Mouse (Mus musculus) small intestine, adult 10 weeks (tissue): ENCODE data around the gene Galnt10. TPM values are rescaled to one million over a fixed set of nuclear protein-coding genes. Genes with fewer than 3 reads are reported as not detected.

Experiments
- polyA plus RNA-seq: library from polyadenylated mRNA; stranded (reverse); fragments of 350-450 nt; fragmentation: Illumina TruSeq; extraction: RNeasy Lipid Tissue Mini Kit (QIAGEN cat#74804); gene quantifications from one replicate; pipeline ENCODE4 v1.2.3, GENCODE M21; 2014; ENCODE audit warnings: low replicate concordance

The Galnt10 gene
- polyA plus RNA-seq = 1.6 TPM

DNA sequence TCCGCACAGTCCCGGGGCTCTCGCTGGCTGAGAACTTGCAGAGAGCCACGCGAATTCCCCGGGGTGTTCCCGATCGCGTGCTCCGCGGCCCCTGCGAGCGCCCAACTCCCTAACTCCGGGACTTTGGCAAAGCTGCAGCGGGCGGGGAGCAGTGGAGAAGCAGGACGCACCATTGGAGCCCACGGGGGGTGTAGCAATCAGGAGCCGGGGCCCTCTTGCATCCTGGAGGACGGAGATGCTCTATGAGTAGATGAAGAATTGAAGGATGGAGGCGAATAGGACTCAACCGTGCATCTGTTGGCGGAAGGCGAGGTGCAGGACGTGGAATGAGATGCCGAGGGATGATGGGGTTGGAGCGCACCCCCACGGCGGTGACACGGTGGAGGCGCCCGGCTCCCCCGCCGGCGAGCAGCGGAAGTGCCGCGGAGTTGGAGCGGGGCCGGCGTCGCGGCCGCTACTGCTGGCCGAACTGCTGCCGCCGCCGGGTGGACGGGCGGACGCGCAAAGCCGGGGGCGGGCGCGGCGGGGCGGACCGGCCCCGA is at the start of gene Galnt10:
Galnt10 (plus strand) TSS at position 425 of the 542 bp plus-strand sequence.

DNA sequence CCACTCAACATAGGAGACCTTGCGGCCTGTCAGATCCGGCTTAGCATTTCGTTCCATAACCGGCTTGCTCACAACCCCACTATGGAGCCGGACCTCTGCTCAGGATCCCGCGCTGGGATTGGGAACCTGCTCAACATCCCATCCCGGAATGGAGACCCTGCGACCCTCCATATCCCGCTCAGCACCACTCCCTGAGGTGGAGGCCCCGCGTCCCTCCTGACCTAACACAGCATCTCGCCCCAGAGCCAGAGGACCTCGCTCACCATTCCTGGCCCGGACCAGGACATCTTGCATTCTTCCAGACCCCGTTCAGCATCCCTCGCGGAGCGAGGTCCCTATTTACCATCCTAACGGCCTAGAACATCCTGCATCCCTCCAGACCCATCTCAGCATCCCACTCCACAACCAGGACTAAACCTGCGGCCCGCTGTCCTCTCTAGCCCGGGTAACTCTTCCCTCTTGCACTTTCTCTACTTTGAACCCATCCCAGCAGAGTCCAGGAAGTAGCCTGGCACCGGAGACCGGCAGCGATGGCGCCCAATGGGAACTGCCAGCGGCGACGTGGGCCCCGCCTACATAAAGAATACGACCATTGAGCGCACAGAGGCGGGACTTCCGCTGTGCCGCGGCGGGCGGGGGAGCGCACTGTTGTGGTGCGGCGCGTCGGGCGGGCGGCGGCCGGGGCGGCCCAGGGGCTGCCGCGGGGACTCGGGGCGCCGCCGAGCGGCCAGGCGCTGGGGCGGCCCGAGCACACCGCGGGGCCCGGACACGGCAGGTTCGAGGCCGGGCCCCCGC is 155.9 kb downstream of the Galnt10 start, which contains the start of gene Sap30l:
Sap30l (plus strand) TSS at position 667 of the 795 bp plus-strand sequence.

DNA sequence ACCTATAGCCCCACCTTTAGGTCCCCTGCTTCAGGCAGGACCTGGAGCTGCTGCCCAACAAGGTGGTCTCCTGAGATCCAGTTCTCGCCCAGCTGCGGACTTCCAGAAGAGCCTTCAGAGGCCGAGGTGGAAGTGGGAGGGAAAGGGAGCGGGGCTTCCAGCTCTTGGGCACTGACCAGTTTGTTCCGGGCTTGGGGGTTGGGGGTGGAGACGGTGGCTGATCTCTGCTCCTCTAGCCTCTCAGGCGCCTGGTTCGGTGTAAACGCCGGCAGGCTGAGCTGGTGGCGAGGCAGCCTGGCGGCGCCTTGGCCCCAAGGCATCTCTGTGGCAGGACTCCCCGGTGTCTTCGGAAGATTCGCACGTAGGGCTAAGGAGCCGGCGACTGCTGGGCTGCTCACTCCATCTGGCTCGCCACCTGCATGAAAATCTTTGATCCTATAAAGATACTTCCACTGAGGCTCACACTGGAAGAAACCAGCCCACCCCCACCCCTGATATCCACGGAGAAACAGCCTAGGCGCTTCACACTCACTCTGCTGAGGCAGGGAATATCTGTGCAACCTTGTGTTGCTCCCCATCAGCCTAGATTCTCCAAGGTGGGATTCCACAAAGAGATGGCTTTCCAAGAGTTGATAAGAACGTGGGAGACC is 187.4 kb downstream of the Galnt10 start, which contains the start of gene Hand1:
Hand1 (minus strand) TSS at position 267 of the 650 bp plus-strand sequence.

Other genes starting within 250 kb of the Galnt10 start
- gene Fam114a2, start 126.8 kb upstream of the Galnt10 start, polyA plus RNA-seq = 77.7 TPM
- gene Mfap3, start 126.8 kb upstream of the Galnt10 start, polyA plus RNA-seq = 31.1 TPM
- gene Sap30l, start 156.2 kb downstream of the Galnt10 start, polyA plus RNA-seq = 5.0 TPM
- 1.9 TPM for gene Hand1, start 187.4 kb downstream of the Galnt10 start, polyA plus RNA-seq